Mouse (Mus musculus) midbrain, embryonic 11.5 days (tissue): Measurements from ENCODE around the gene Gpr63. TPM values are rescaled to one million over a fixed set of nuclear protein-coding genes. Genes with fewer than 3 reads are reported as not detected.
"Not testable (repeated sequence)": the region's sequence is repeated elsewhere in the genome, so short reads cannot be mapped to it uniquely, and the experiment has no call there.

Experiments used
- ATAC-seq: fragments of 200-750 bp; cut with Nextera tagmentation; 2 replicates; pipeline ENCODE4 v1.8.0; 2017; ENCODE audit warnings: moderate TSS enrichment, moderate library complexity; ENCODE audit not compliant: low FRiP score
- DNase-seq: peaks from one replicate; pipeline ENCODE4 v3.0.0; 2015; ENCODE audit warnings: low spot score; ENCODE audit errors: missing footprints
- H3K27ac ChIP-seq: fragments of 300-500 bp; sonication (generic); 2 replicates; pipeline ENCODE4 v1.5.1; 2014; ENCODE audit warnings: low read depth, low read length
- H3K27me3 ChIP-seq: fragments of 300-500 bp; sonication (generic); 2 replicates; pipeline ENCODE4 v1.6.1; 2014; ENCODE audit warnings: mild to moderate bottlenecking, low read length, moderate library complexity, mixed read lengths; ENCODE audit not compliant: control insufficient read depth, insufficient read depth
- H3K36me3 ChIP-seq: fragments of 300-500 bp; sonication (generic); 2 replicates; pipeline ENCODE4 v1.6.1; 2014; ENCODE audit warnings: mild to moderate bottlenecking, low read length, moderate library complexity, mixed read lengths; ENCODE audit not compliant: control insufficient read depth, insufficient read depth
- H3K4me1 ChIP-seq: fragments of 300-500 bp; sonication (generic); 2 replicates; pipeline ENCODE4 v1.6.1; 2014; ENCODE audit warnings: low read length; ENCODE audit not compliant: control insufficient read depth, insufficient read depth
- H3K4me2 ChIP-seq: fragments of 300-500 bp; sonication (generic); 2 replicates; pipeline ENCODE4 v1.6.1; 2014; ENCODE audit warnings: mild to moderate bottlenecking, moderate library complexity
- H3K4me3 ChIP-seq: fragments of 300-500 bp; sonication (generic); 2 replicates; pipeline ENCODE4 v1.5.1; 2014; ENCODE audit warnings: low read depth, low read length
- H3K9ac ChIP-seq: fragments of 300-500 bp; sonication (generic); 2 replicates; pipeline ENCODE4 v1.6.1; 2014; ENCODE audit warnings: low read length
- H3K9me3 ChIP-seq: fragments of 300-500 bp; sonication (generic); 2 replicates; pipeline ENCODE4 v1.6.1; 2016; ENCODE audit warnings: low read length; ENCODE audit not compliant: control insufficient read depth
- WGBS: fragments of 180-500 bp; shearing (Covaris S2); extraction: QIAGEN DNeasy Blood & Tissue Kit; methylation state at CpG from one replicate; pipeline ENCODE4 v1.1.7; 2014; 5-methylcytosine and 5-hydroxymethylcytosine counted together
- polyA plus RNA-seq: library from polyadenylated mRNA; unstranded; fragments of >200 nt; fragmentation: Nextera tagmentation; extraction: Ambion mirVana; gene quantifications from 2 replicates; pipeline ENCODE4 v1.2.1, GENCODE M21; 2014

Gene Gpr63
- polyA plus RNA-seq, 1 experiment from 2014 or later = 2.3 TPM

- Histone ChIP-seq H3K36me3 (no peaks in the 10 kb centered on the region), H3K9me3 (no peaks in the 10 kb centered on the region; the same call in 1 of the 2 replicates), H3K9ac (no peak overlapping the region), H3K4me2 (no peak overlapping the region), H3K4me1 (no peaks in the 10 kb centered on the region; the same call in 1 of the 2 replicates), H3K27ac (no peak overlapping the region), H3K27me3 (no peaks in the 10 kb centered on the region), H3K4me3 (no peak overlapping the region)
- DNase-seq (no peak), ATAC-seq (peak; percentile 47; the same call in 1 of the 2 replicates)
- 45% methylated on average over 4 of the region's 4 CpGs for WGBS
These were observed 12.4 kb downstream of the Gpr63 start for GRCm38 (mm10) chr4:24978589-24978988.

DNA sequence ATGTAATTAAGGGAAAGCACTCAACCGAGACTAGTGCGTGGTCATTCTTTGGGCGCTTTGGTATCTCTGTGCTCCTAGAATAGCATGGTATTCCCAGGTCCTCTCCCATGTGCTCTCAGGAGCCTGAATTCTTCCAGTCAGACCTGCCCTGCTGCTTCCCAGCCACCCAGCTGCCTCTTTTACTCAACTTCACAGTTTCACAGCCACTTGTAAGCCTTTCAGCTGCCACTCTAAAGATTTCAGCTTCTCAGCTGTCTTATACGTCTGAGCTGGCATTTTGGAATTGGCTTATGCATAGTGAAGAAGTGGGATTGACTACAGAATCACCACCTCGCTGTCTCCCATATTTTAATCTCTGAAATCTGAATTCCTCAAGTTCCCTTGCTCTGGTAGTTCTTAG lies 19.4 kb downstream of the Gpr63 start:
- Histone ChIP-seq H3K9ac (no peak overlapping the region), H3K4me2 (no peak overlapping the region), H3K27ac (no peak overlapping the region), H3K9me3 (no peaks in the 10 kb centered on the region; the same call in 1 of the 2 replicates), H3K4me3 (no peak overlapping the region), H3K4me1 (no peaks in the 10 kb centered on the region), H3K36me3 (no peaks in the 10 kb centered on the region), H3K27me3 (no peaks in the 10 kb centered on the region)
- peak; percentile 61 for DNase-seq
- WGBS = 89% methylated on average over 5 of the region's 5 CpGs
- no peak for ATAC-seq

- ATAC-seq (no peak), DNase-seq (no peak)
- no peak overlapping the region for H3K9ac ChIP-seq
- H3K4me3 ChIP-seq = no peak overlapping the region
- no peaks in the 10 kb centered on the region for H3K4me1 ChIP-seq
- 97% methylated on average over 2 of the region's 2 CpGs for WGBS
- no peaks in the 10 kb centered on the region for H3K36me3 ChIP-seq
- no peaks in the 10 kb centered on the region for H3K27me3 ChIP-seq
- H3K27ac ChIP-seq = no peak overlapping the region
- H3K4me2 ChIP-seq = no peak overlapping the region
- H3K9me3 ChIP-seq = no peaks in the 10 kb centered on the region
These were observed 25.3 kb downstream of the Gpr63 start for GRCm38 (mm10) chr4:24991475-24991874.

- H3K9me3 ChIP-seq, ATAC-seq, DNase-seq, H3K4me2 ChIP-seq, H3K4me1 ChIP-seq, H3K36me3 ChIP-seq, H3K27me3 ChIP-seq, H3K27ac ChIP-seq, H3K9ac ChIP-seq, H3K4me3 ChIP-seq: not testable (repeated sequence)
- 89% methylated on average over 8 of the region's 8 CpGs for WGBS
These were observed 43.1 kb downstream of the Gpr63 start for GRCm38 (mm10) chr4:25009328-25009727.

DNA sequence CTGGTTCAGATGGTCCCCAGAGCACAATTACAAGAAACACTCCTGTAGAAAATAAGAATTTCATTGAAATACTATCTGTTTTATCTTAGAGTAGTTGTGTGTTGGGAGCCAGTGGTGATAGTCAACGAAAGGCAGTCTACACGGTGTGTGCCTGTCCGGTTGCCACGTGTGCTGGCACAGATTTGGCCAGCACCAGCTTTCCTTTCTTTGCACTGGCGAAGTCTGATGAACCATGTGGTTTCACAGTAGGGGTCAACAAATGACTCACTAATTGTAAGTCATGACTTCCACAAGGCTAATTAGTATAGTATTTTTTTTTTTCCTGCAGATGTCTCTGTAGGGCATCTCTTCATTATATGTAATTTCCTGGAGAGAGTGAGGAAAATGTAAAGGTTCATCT lies 45.6 kb downstream of the Gpr63 start:
- H3K27me3 ChIP-seq = no peaks in the 10 kb centered on the region
- no peak overlapping the region for H3K9ac ChIP-seq
- no peaks in the 10 kb centered on the region for H3K4me1 ChIP-seq
- no peak overlapping the region for H3K27ac ChIP-seq
- H3K9me3 ChIP-seq = no peaks in the 10 kb centered on the region
- DNase-seq (no peak), ATAC-seq (no peak)
- no peak overlapping the region for H3K4me3 ChIP-seq
- 80% methylated on average over 5 of the region's 5 CpGs for WGBS
- H3K4me2 ChIP-seq = no peak overlapping the region
- peaks cover 8% of the 10 kb centered on the region; the same call in 1 of the 2 replicates for H3K36me3 ChIP-seq

GRCm38 (mm10) chr4:25012726-25013125 lies 46.5 kb downstream of the Gpr63 start:
- ATAC-seq (no peak), DNase-seq (no peak)
- Histone ChIP-seq H3K27ac (no peak overlapping the region), H3K4me1 (no peaks in the 10 kb centered on the region), H3K4me2 (no peak overlapping the region), H3K9me3 (no peaks in the 10 kb centered on the region), H3K9ac (no peak overlapping the region), H3K4me3 (no peak overlapping the region), H3K36me3 (peaks cover 5% of the 10 kb centered on the region; the same call in 1 of the 2 replicates), H3K27me3 (no peaks in the 10 kb centered on the region)
- 90% methylated on average over 3 of the region's 3 CpGs for WGBS

DNA sequence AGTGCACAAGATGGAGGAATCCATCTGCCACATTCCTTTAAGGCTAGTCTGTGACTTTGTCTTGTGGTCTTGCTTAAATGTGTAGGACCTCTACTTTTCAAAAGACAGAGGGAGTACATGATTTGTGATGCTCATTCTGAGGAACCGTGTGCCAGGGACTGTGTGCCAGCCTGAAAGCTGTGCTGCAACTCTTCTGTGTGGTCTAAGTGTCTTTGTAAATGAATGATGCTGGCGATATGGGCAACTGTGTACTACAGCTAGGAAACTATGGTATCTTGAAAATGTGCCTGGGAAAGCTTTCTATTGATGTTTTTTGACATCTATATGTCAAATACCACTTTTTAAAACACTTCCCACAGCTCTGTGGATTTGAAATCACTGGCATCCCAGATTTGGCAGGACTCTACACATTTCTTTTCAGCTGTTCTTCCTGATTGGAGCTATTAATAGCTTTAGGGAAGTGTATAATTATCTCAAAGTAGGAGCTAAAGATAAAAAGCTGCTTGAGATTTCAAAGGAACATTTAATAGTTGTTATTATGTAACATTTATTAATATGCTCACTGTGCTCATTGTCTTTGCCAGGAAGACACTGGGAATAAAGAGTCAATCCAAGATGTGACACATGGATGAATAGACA lies 48.9 kb downstream of the Gpr63 start:
- ATAC-seq (no peak), DNase-seq (no peak)
- Histone ChIP-seq H3K9ac (no peak overlapping the region), H3K27me3 (no peaks in the 10 kb centered on the region), H3K4me2 (no peak overlapping the region), H3K4me1 (no peaks in the 10 kb centered on the region), H3K4me3 (no peak overlapping the region), H3K9me3 (no peaks in the 10 kb centered on the region), H3K36me3 (no peaks in the 10 kb centered on the region), H3K27ac (no peak overlapping the region)
- WGBS = 83% methylated on average over 2 of the region's 2 CpGs

GRCm38 (mm10) chr4:25028252-25028651 lies 62.0 kb downstream of the Gpr63 start:
- H3K9me3 ChIP-seq = no peaks in the 10 kb centered on the region
- WGBS = 90% methylated on average over 2 of the region's 2 CpGs

DNA sequence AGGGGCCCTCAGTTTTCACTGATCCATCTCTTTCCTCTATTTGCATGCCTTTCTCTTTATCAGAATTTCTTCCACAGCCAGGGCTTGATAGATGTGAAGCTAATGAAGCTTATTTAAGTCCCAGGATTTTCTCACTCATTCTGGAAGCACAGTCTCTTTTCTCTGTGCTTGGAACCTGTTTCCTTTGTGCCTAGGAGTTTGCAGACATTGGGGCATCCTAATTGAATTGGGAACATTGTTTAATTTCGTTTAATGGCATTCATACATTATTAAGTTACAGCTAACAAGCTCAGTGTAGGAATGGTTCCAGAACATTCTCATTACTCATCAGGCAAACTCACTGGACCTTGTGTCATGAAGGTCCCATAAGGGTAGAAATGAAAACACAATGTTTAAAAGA lies 62.5 kb downstream of the Gpr63 start:
- DNase-seq = no peak
- no peak overlapping the region for H3K27ac ChIP-seq
- WGBS = 71% methylated on average over 1 of the region's 1 CpGs
- no peak overlapping the region for H3K4me2 ChIP-seq
- no peaks in the 10 kb centered on the region for H3K4me1 ChIP-seq
- H3K9me3 ChIP-seq = no peaks in the 10 kb centered on the region
- no peak overlapping the region for H3K4me3 ChIP-seq
- ATAC-seq = no peak
- H3K9ac ChIP-seq = no peak overlapping the region
- H3K36me3 ChIP-seq = no peaks in the 10 kb centered on the region
- H3K27me3 ChIP-seq = no peaks in the 10 kb centered on the region

More at GRCm38 (mm10) chr4:25028252-25028651, 62.0 kb downstream of the Gpr63 start:
- H3K27ac ChIP-seq = no peak overlapping the region
- no peak overlapping the region for H3K4me3 ChIP-seq
- no peaks in the 10 kb centered on the region for H3K36me3 ChIP-seq
- H3K4me1 ChIP-seq = no peaks in the 10 kb centered on the region
- no peaks in the 10 kb centered on the region for H3K27me3 ChIP-seq
- DNase-seq (no peak), ATAC-seq (no peak)
- no peak overlapping the region for H3K4me2 ChIP-seq
- no peak overlapping the region for H3K9ac ChIP-seq
